Mouse (Mus musculus) midbrain, embryonic 14.5 days (tissue): Measurements from ENCODE around the gene Ear6. TPM values are rescaled to one million over a fixed set of nuclear protein-coding genes. Genes with fewer than 3 reads are reported as not detected.

Source experiments
- ATAC-seq: fragments of 200-750 bp; cut with Nextera tagmentation; 2 replicates; pipeline ENCODE4 v1.8.0; 2017; ENCODE audit warnings: moderate number of reproducible peaks, moderate library complexity; ENCODE audit not compliant: low FRiP score, low TSS enrichment
- DNase-seq: peaks from one replicate; pipeline ENCODE4 v3.0.0-alpha.2; 2015
- H3K27ac ChIP-seq: fragments of 300-500 bp; sonication (generic); replicated peaks from 2 replicates; pipeline ENCODE4 v1.5.1; 2014; ENCODE audit warnings: mild to moderate bottlenecking, low read depth, low read length, moderate library complexity
- H3K27me3 ChIP-seq: fragments of 300-500 bp; sonication (generic); 2 replicates; pipeline ENCODE4 v1.6.1; 2014; ENCODE audit warnings: low read length, control low read depth, mixed read lengths; ENCODE audit not compliant: control insufficient read depth, insufficient read depth
- H3K36me3 ChIP-seq: fragments of 300-500 bp; sonication (generic); 2 replicates; pipeline ENCODE4 v1.6.1; 2014; ENCODE audit warnings: low read length, control low read depth; ENCODE audit not compliant: control insufficient read depth, insufficient read depth
- H3K4me1 ChIP-seq: fragments of 300-500 bp; sonication (generic); 2 replicates; pipeline ENCODE4 v1.6.1; 2014; ENCODE audit warnings: mild to moderate bottlenecking, antibody characterized with exemption, low read length, control low read depth; ENCODE audit not compliant: control insufficient read depth, insufficient read depth
- H3K4me2 ChIP-seq: fragments of 300-500 bp; sonication (generic); 2 replicates; pipeline ENCODE4 v1.6.1; 2014; ENCODE audit warnings: mild to moderate bottlenecking, low read length, moderate library complexity
- H3K4me3 ChIP-seq: fragments of 300-500 bp; sonication (generic); replicated peaks from 2 replicates; pipeline ENCODE4 v1.5.1; 2014; ENCODE audit warnings: low read depth, low read length
- H3K9ac ChIP-seq: fragments of 300-500 bp; sonication (generic); replicated peaks from 2 replicates; pipeline ENCODE4 v1.6.1; 2014; ENCODE audit warnings: mild to moderate bottlenecking, low read length, moderate library complexity
- H3K9me3 ChIP-seq: fragments of 300-500 bp; sonication (generic); 2 replicates; pipeline ENCODE4 v1.6.1; 2016; ENCODE audit warnings: low read length, control low read depth, mixed read lengths; ENCODE audit not compliant: control insufficient read depth
- WGBS: fragments of 180-500 bp; shearing (Covaris S2); extraction: QIAGEN DNeasy Blood & Tissue Kit; methylation state at CpG from one replicate; pipeline ENCODE4 v1.1.7; 2014; 5-methylcytosine and 5-hydroxymethylcytosine counted together
- microRNA-seq: library from miRNA; unstranded; fragments of <30 nt; microRNA quantifications from one replicate; pipeline ENCODE4, GENCODE M21; 2016
- polyA plus RNA-seq: library from polyadenylated mRNA; unstranded; fragments of >200 nt; fragmentation: Nextera tagmentation; extraction: Ambion mirVana; gene quantifications from 2 replicates; pipeline ENCODE4 v1.2.1, GENCODE M21; 2014

Ear6 gene
- polyA plus RNA-seq, 1 experiment from 2014 or later = not detected

GRCm38 (mm10) chr14:51899351-51899750, 45.9 kb downstream of the Ear6 start:
- H3K9ac ChIP-seq = no peak overlapping the region
- H3K9me3 ChIP-seq = no peaks in the 10 kb centered on the region
- peaks cover 8% of the 10 kb centered on the region for H3K36me3 ChIP-seq
- DNase-seq (no peak), ATAC-seq (no peak)
- H3K27ac ChIP-seq = no peak overlapping the region
- no peak overlapping the region for H3K4me2 ChIP-seq
- WGBS = 94% methylated on average over 1 of the region's 1 CpGs
- H3K27me3 ChIP-seq = no peaks in the 10 kb centered on the region
- H3K4me1 ChIP-seq = no peaks in the 10 kb centered on the region
- no peak overlapping the region for H3K4me3 ChIP-seq

GRCm38 (mm10) chr14:51902806-51903710, 49.6 kb downstream of the Ear6 start:
- 63% methylated on average over 9 of the region's 9 CpGs for WGBS
- H3K9me3 ChIP-seq = no peaks in the 10 kb centered on the region
- no peak overlapping the region for H3K4me3 ChIP-seq
- H3K4me1 ChIP-seq = no peaks in the 10 kb centered on the region
- no peak overlapping the region for H3K27ac ChIP-seq
- H3K27me3 ChIP-seq = no peaks in the 10 kb centered on the region
- DNase-seq (peak; percentile 89), ATAC-seq (peak; percentile 61; the same call in 1 of the 2 replicates)
- H3K9ac ChIP-seq = no peak overlapping the region
- no peak overlapping the region for H3K4me2 ChIP-seq
- H3K36me3 ChIP-seq = no peaks in the 10 kb centered on the region

- no peak overlapping the region for H3K4me2 ChIP-seq
- H3K36me3 ChIP-seq = no peaks in the 10 kb centered on the region
- no peaks in the 10 kb centered on the region for H3K4me1 ChIP-seq
- H3K9me3 ChIP-seq = no peaks in the 10 kb centered on the region
- no peaks in the 10 kb centered on the region for H3K27me3 ChIP-seq
- DNase-seq (no peak), ATAC-seq (0 out of 2 replicates have a peak, but pooled peaks have one; percentile 21)
- H3K4me3 ChIP-seq = no peak overlapping the region
- H3K27ac ChIP-seq = no peak overlapping the region
- H3K9ac ChIP-seq = no peak overlapping the region
- 94% methylated on average over 9 of the region's 9 CpGs for WGBS
Measured at GRCm38 (mm10) chr14:51903782-51904181, 50.3 kb downstream of the Ear6 start.

Small RNA genes within 50 kb of the gene (microRNA-seq; reads per million reads assigned to microRNA genes)
- not detected for gene Gm27375

Other genes with a start within 250 kb of the Ear6 start
- gene Gm17078, start 242.4 kb upstream of the Ear6 start, polyA plus RNA-seq = not detected in 2 replicates
- gene Gm4181, start 218.0 kb upstream of the Ear6 start, polyA plus RNA-seq = not detected in 2 replicates
- not detected in 2 replicates for gene Gm17079, start 158.2 kb upstream of the Ear6 start, polyA plus RNA-seq
- not detected in 2 replicates for gene Gm5800, start 136.5 kb upstream of the Ear6 start, polyA plus RNA-seq
- not detected in 2 replicates for gene Ang4, start 80.1 kb upstream of the Ear6 start, polyA plus RNA-seq
- not detected in 2 replicates for gene AY358078, start 53.7 kb upstream of the Ear6 start, polyA plus RNA-seq
- gene Mettl17, start 31.1 kb downstream of the Ear6 start, polyA plus RNA-seq = 85.2 and 85.6 TPM in 2 replicates
- gene Slc39a2, start 39.2 kb downstream of the Ear6 start, polyA plus RNA-seq = 1.1 and 1.8 TPM in 2 replicates
- 98.7 and 128 TPM in 2 replicates for gene Ndrg2, start 60.5 kb downstream of the Ear6 start, polyA plus RNA-seq
- gene Tppp2, start 64.7 kb downstream of the Ear6 start, polyA plus RNA-seq = not detected in 2 replicates
- not detected in 2 replicates for gene Rnase13, start 69.1 kb downstream of the Ear6 start, polyA plus RNA-seq
- gene Arhgef40, start 131.0 kb downstream of the Ear6 start, polyA plus RNA-seq = 72.8 and 75.8 TPM in 2 replicates
- gene Tmem253, start 162.0 kb downstream of the Ear6 start, polyA plus RNA-seq = 0.37 and 0.39 TPM in 2 replicates
- gene Zfp219, start 167.0 kb downstream of the Ear6 start, polyA plus RNA-seq = 41.6 and 46.9 TPM in 2 replicates
- gene Olfr221, start 188.8 kb downstream of the Ear6 start, polyA plus RNA-seq = not detected in 2 replicates